17 mouse cellular contexts compared by ENCODE assay signal in genomic region chr14:8108047-8108446, GRCm38 (mm10).
"Had no signal": no experiment of that assay in that cellular context is flagged by ENCODE, and none has a peak within 500 bp of the region (broad histone marks: within the 10 kb centered on the region; RNA-seq: fewer than 3 reads in every experiment).

No protein-coding gene starts in this region.

- ATAC-seq: lung, postnatal 0 days; midbrain, embryonic 13.5 days had no signal

- H3K4me1 ChIP-seq: intestine, embryonic 15.5 days; limb, embryonic 10.5 days; liver, embryonic 15.5 days had no signal

- DNase-seq: kidney, adult 18-20 months; kidney, postnatal 25 days; lung, adult 2 months; lung, postnatal 36 days; right cerebral cortex, adult 18-20 months; right cerebral cortex, postnatal 25 days; spleen, adult 18-20 months; thymus, adult 18-20 months; thymus, postnatal 25 days had no signal

- H3K9ac ChIP-seq: intestine, embryonic 15.5 days; kidney, embryonic 15.5 days; liver, embryonic 15.5 days; midbrain, embryonic 13.5 days had no signal

- H3K27ac ChIP-seq: intestine, embryonic 15.5 days; kidney, embryonic 15.5 days; left cerebral cortex, adult 2 months; limb, embryonic 10.5 days; liver, embryonic 15.5 days; midbrain, embryonic 13.5 days had no signal

- H3K4me3 ChIP-seq: intestine, embryonic 15.5 days; kidney, embryonic 15.5 days; left cerebral cortex, adult 2 months; limb, embryonic 10.5 days; liver, embryonic 15.5 days; midbrain, embryonic 13.5 days had no signal

- H3K27me3 ChIP-seq: intestine, embryonic 15.5 days; kidney, embryonic 15.5 days; liver, embryonic 15.5 days; midbrain, embryonic 13.5 days had no signal

- H3K36me3 ChIP-seq: intestine, embryonic 15.5 days; limb, embryonic 10.5 days; midbrain, embryonic 13.5 days had no signal

- H3K9me3 ChIP-seq: intestine, embryonic 15.5 days; kidney, embryonic 15.5 days; limb, embryonic 10.5 days; liver, embryonic 15.5 days; midbrain, embryonic 13.5 days had no signal

- H3K4me2 ChIP-seq: intestine, embryonic 15.5 days; kidney, embryonic 15.5 days; liver, embryonic 11.5 days; liver, embryonic 15.5 days; midbrain, embryonic 13.5 days had no signal
